Mouse (Mus musculus) kidney, postnatal 0 days (tissue): Measurements from ENCODE around the gene Peg3. TPM values are rescaled to one million over a fixed set of nuclear protein-coding genes. Genes with fewer than 3 reads are reported as not detected.

Source experiments
- ATAC-seq: fragments of 200-750 bp; cut with Nextera tagmentation; replicated peaks from 2 replicates; pipeline ENCODE4 v1.8.0; 2017; ENCODE audit warnings: low read depth, moderate number of reproducible peaks, moderate TSS enrichment, moderate library complexity; ENCODE audit not compliant: low FRiP score
- DNase-seq: peaks from one replicate; pipeline ENCODE4 v3.0.0-alpha.2; 2016; ENCODE audit warnings: low spot score
- H3K27ac ChIP-seq: fragments of 300-500 bp; sonication (generic); 2 replicates; pipeline ENCODE4 v1.5.1; 2014; ENCODE audit warnings: mild to moderate bottlenecking
- H3K27me3 ChIP-seq: fragments of 300-500 bp; sonication (generic); 2 replicates; pipeline ENCODE4 v1.6.1; 2014; ENCODE audit warnings: low read length, mixed read lengths; ENCODE audit not compliant: insufficient read depth
- H3K36me3 ChIP-seq: fragments of 300-500 bp; sonication (generic); 2 replicates; pipeline ENCODE4 v1.6.1; 2014; ENCODE audit warnings: low read length, mixed read lengths; ENCODE audit not compliant: insufficient read depth
- H3K4me1 ChIP-seq: fragments of 300-500 bp; sonication (generic); replicated peaks from 2 replicates; pipeline ENCODE4 v1.6.1; 2014; ENCODE audit warnings: antibody characterized with exemption, low read length, mixed read lengths; ENCODE audit not compliant: insufficient read depth
- H3K4me2 ChIP-seq: fragments of 300-500 bp; sonication (generic); 2 replicates; pipeline ENCODE4 v1.6.1; 2014; ENCODE audit warnings: mild to moderate bottlenecking, low read length, moderate library complexity, mixed read lengths
- H3K4me3 ChIP-seq: fragments of 300-500 bp; sonication (generic); replicated peaks from 2 replicates; pipeline ENCODE4 v1.5.1; 2014; ENCODE audit warnings: low read depth, low read length
- H3K9ac ChIP-seq: fragments of 300-500 bp; sonication (generic); 2 replicates; pipeline ENCODE4 v1.6.1; 2014; ENCODE audit warnings: low read depth, low read length
- H3K9me3 ChIP-seq: fragments of 300-500 bp; sonication (generic); replicated peaks from 2 replicates; pipeline ENCODE4 v1.6.1; 2016; ENCODE audit warnings: low read length, inconsistent platforms, mixed read lengths
- CTCF ChIP-seq: IDR thresholded peaks from 2 replicates; pipeline ENCODE4 v1.5.1; 2016; ENCODE audit warnings: antibody characterized with exemption, low read depth, mild to moderate bottlenecking, moderate library complexity
- WGBS: fragments of 180-500 bp; shearing (Covaris S2); extraction: QIAGEN DNeasy Blood & Tissue Kit; methylation state at CpG from one replicate; pipeline ENCODE4 v1.1.7; 2014; 5-methylcytosine and 5-hydroxymethylcytosine counted together
- polyA plus RNA-seq: library from polyadenylated mRNA; unstranded; fragments of >200 nt; fragmentation: Nextera tagmentation; extraction: Ambion mirVana; gene quantifications from 2 replicates; pipeline ENCODE4 v1.2.1, GENCODE M21; 2015

The Peg3 gene
- polyA plus RNA-seq, 1 experiment from 2014 or later, result 73.5 TPM

DNA sequence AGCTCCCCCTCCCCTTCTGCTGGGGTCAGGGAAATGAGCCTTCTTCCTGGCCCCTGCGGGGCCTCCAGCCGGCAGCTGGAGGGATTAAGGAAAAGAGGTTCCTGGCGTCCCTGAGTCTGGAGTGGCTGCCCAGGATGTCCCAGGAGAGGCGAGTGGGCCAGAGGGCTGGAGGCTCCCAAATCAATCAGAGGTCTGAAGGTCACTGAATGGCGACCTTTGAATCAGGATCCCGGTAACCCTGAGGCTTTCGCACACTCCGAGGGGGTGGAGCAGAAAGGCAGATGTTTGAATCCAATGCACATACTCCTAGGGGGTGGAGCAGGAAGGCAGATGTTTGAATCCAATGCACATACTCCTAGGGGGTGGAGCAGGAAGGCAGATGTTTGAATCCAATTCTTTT, 40.1 kb upstream of the Peg3 start:
- no peaks in the 10 kb centered on the region for H3K27me3 ChIP-seq
- H3K4me2 ChIP-seq, result 0 out of 2 replicates have a peak overlapping the region, but pooled peaks have one; percentile 10
- peaks cover 15% of the 10 kb centered on the region for H3K4me1 ChIP-seq
- no peaks in the 10 kb centered on the region for H3K9me3 ChIP-seq
- H3K9ac ChIP-seq, result no peak overlapping the region
- 4% methylated on average over 8 of the region's 8 CpGs for WGBS
- no peak for TF ChIP-seq CTCF
- peak overlapping the region; percentile 42; the same call in 1 of the 2 replicates for H3K27ac ChIP-seq
- no peaks in the 10 kb centered on the region for H3K36me3 ChIP-seq
- DNase-seq (peak; percentile 42), ATAC-seq (no peak)
- no peak overlapping the region for H3K4me3 ChIP-seq

DNA sequence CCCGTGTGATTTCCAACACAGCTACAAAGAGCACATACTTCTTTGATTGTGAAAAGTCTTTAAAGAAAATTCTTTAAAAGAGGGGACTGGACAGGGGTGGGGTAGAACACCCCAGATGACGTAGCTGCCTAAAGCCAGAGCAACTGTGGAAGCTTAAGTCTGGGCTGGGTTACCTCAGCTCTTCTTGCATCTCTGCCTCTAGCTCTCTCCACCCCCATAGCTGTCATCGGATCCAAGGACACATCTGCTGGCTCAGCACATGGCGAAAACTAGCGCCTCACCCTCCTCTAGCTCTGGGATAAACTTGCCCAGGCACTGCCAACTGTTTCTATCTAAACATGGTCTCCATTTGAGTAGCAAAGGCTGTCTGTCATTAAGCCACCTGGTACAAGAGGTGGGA, 35.0 kb upstream of the Peg3 start:
- no peak for TF ChIP-seq CTCF
- H3K9me3 ChIP-seq, result no peaks in the 10 kb centered on the region
- ATAC-seq (no peak), DNase-seq (peak; percentile 20)
- no peaks in the 10 kb centered on the region for H3K27me3 ChIP-seq
- WGBS, result 33% methylated on average over 5 of the region's 5 CpGs
- no peak overlapping the region for H3K9ac ChIP-seq
- no peak overlapping the region for H3K27ac ChIP-seq
- H3K4me3 ChIP-seq, result no peak overlapping the region
- no peaks in the 10 kb centered on the region for H3K36me3 ChIP-seq
- H3K4me1 ChIP-seq, result 0 out of 2 replicates have a peak, but pooled peaks cover 3% of the 10 kb centered on the region
- no peak overlapping the region for H3K4me2 ChIP-seq

DNA sequence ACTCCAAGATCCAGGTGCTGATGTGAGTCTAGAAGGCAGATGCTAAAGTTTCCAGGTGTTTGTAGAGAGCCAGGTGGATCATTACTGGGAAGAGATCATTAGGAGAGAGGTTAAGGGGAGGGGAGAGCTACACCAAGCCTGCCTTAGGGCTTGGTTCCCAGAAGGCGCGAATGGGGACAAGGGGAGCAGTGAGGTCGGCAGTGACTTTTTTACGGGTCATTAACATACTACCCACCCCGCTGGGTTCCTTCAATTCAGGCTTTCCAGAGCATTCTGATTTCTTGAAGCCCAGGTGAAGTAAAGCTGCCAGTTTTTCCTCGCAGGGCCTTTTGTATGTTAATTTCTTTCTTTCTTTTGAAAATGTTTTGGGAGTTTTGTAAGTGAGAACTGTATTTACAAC, 29.9 kb upstream of the Peg3 start:
- ATAC-seq, result no peak
- H3K9me3 ChIP-seq, result no peaks in the 10 kb centered on the region
- DNase-seq, result no peak
- no peaks in the 10 kb centered on the region for H3K27me3 ChIP-seq
- TF ChIP-seq CTCF, result no peak
- 35% methylated on average over 6 of the region's 6 CpGs for WGBS
- H3K9ac ChIP-seq, result no peak overlapping the region
- no peaks in the 10 kb centered on the region for H3K4me1 ChIP-seq
- H3K36me3 ChIP-seq, result no peaks in the 10 kb centered on the region
- H3K4me3 ChIP-seq, result no peak overlapping the region
- H3K4me2 ChIP-seq, result no peak overlapping the region
- H3K27ac ChIP-seq, result no peak overlapping the region

DNA sequence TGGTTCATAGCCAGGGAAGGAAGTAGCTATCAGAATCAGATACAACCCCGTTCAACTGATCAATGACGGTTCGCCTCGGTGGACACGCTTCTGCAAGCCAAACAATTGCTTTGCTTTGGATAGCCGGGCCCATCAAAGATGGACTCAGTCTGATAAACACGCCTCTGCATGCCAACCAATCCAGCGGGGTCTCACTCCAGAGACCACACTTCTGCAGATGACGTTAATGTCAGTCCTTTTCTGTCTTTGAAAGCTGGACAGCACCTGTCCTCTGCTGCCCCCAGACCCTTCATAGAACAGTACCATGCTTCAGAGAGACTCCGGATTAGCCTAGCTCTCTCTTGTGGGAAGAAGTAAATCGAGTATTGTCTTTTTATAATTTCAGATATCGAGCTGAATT, 29.5 kb upstream of the Peg3 start:
- Histone ChIP-seq H3K27me3 (no peaks in the 10 kb centered on the region), H3K4me1 (no peaks in the 10 kb centered on the region), H3K9me3 (no peaks in the 10 kb centered on the region), H3K4me2 (no peak overlapping the region), H3K36me3 (no peaks in the 10 kb centered on the region), H3K27ac (no peak overlapping the region), H3K9ac (no peak overlapping the region), H3K4me3 (no peak overlapping the region)
- WGBS, result 75% methylated on average over 12 of the region's 12 CpGs
- DNase-seq (no peak), ATAC-seq (no peak)
- no peak for TF ChIP-seq CTCF

GRCm38 (mm10) chr7:6756777-6757291, 26.6 kb upstream of the Peg3 start:
- ATAC-seq, result no peak
- no peak for TF ChIP-seq CTCF
- 76% methylated on average over 4 of the region's 4 CpGs for WGBS
- Histone ChIP-seq H3K27me3 (no peaks in the 10 kb centered on the region), H3K27ac (no peak overlapping the region), H3K4me3 (no peak overlapping the region), H3K9ac (no peak overlapping the region), H3K4me1 (no peaks in the 10 kb centered on the region), H3K9me3 (no peaks in the 10 kb centered on the region), H3K36me3 (no peaks in the 10 kb centered on the region), H3K4me2 (no peak overlapping the region)
- DNase-seq, result no peak

DNA sequence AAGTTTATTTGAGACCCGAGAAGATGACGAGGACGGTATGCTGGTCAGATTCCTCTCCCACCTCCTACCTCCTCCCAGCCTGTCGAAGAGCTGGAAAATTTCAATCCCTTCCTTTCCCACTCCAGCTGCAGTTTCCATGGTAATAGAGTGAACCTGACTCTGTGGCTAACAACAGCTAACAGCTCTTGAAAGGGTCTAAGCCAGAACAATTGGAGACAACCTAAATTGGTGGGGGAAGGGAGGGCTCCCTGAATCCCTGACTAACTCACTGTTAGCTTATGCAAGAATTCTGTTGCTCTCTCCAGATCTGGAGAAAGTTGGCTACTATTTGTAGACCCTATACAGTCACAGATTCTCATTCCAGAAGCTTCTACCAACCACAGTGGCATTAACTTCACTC, 23.2 kb upstream of the Peg3 start:
- no peaks in the 10 kb centered on the region for H3K4me1 ChIP-seq
- no peak overlapping the region for H3K27ac ChIP-seq
- no peaks in the 10 kb centered on the region for H3K27me3 ChIP-seq
- no peaks in the 10 kb centered on the region for H3K9me3 ChIP-seq
- 22% methylated on average over 4 of the region's 4 CpGs for WGBS
- no peak for TF ChIP-seq CTCF
- peak; percentile 53 for DNase-seq
- ATAC-seq, result no peak; the same call in 1 of the 2 replicates
- H3K36me3 ChIP-seq, result no peaks in the 10 kb centered on the region
- H3K9ac ChIP-seq, result no peak overlapping the region
- H3K4me2 ChIP-seq, result no peak overlapping the region
- no peak overlapping the region for H3K4me3 ChIP-seq

- ATAC-seq (no peak), DNase-seq (no peak)
- Histone ChIP-seq H3K4me2 (no peak overlapping the region), H3K27me3 (no peaks in the 10 kb centered on the region), H3K36me3 (no peaks in the 10 kb centered on the region), H3K4me1 (no peaks in the 10 kb centered on the region), H3K9ac (no peak overlapping the region), H3K4me3 (no peak overlapping the region), H3K9me3 (no peaks in the 10 kb centered on the region), H3K27ac (no peak overlapping the region)
- 46% methylated on average over 7 of the region's 7 CpGs for WGBS
- no peak for TF ChIP-seq CTCF
These were observed 19.0 kb upstream of the Peg3 start for GRCm38 (mm10) chr7:6749196-6749595.
